Mouse (Mus musculus): ENCODE data around the gene F3.

DNA sequence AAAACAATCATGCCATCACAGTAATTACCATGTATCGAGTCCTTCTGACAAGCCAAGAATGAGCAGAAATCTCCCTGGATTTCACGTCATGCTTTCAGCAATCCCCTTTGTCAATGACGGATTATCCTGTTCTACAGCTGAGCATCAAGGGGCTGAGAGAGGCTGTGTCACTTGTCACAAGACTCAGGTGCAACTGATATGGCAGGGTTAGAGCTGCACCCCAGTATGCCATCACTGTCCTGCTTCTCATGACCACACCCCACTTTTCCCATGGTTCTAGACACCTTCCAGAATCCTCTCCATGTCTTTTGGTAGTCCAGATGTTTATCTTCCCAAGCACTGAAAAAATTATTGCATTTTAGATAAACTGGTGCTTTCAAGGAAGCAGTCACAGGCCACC, 43.9 kb upstream of the F3 start:
- TF ChIP-seq EP300 (IDR thresholded peaks at IDR 0.05; ENCODE audit: low read depth): no peak
- TF ChIP-seq CTCF (IDR thresholded peaks at IDR 0.05; ENCODE audit: low read depth): no peak
